Mouse (Mus musculus): ENCODE measurements around the gene Rnf167.

Gene Rnf167

DNA sequence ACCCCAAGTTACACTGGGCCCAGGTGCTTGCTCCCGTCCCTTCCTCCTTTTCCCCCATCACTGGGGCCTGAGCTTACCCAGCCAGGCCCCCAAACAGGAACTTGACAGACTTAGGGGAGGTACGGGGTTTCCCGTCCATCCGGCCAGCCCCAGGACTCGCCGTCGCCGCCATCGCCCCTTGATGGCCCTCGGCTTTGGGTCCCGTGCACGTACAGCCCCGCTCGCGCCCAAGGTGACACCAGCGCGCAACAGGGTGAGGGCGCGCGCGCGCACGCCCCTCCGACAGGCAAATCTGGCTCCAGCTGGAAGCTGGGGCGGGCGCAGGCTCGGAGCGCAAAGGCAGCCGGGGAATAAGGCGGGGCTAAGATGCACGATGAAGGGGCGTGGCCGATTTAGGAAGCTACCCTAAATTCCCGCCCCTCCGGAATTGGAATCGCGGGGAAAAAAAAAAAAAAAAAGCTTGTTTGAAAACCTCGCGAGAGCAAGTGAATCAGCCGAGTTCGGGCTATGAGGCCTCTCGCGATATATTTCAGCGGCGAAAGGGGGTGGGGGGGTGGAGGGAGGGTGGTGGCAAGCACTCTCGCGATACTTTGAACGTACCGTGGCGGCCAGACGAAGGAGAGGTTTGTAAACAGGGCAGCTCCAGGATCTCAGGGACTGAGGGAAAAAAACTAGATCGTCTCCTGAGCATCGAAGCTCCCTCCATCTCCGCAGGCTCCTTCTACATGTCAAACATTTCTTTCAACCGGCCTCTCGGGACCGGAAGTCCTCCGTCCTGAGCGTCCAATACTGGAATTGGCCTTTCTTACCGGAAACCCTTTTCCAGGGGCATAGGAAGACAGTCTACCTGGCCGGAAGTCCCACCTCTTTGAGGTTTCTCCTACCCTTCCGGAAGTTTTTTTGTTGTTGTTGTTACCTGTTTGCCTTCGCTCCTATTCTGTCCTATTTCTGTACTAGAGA, at the start of gene Rnf167, which contains the start of gene Slc25a11:
TSS of gene Rnf167 (plus strand) at position 545 of the 960 bp plus-strand sequence.
TSS of gene Slc25a11 (minus strand) at position 789 of the 960 bp plus-strand sequence.
- DNase-seq (ENCODE audit: low spot score in 2 of 2) = peak; percentile 95 to 97

DNA sequence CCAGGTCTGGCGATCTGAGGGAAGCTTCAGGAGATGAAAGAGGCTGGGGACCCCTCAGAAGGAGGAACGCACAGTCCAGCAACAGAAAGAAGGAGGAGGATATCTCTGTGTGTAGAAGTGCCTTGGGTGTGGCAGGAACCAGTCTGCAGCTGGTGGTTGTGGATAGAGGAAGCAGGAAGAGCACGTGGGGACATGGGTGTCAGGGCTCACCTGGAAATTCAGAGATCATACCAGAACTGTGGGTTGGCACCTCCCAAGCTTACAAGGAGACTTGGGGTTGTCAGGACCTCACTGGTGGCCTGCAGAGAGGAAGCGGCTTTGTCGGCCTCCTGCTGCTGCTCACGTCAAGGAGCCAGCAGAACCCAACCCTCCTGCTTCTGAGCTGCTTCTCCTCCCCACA, 49.7 kb upstream of the Rnf167 start:
- DNase-seq (ENCODE audit: low spot score in 2 of 2) = no peak

DNA sequence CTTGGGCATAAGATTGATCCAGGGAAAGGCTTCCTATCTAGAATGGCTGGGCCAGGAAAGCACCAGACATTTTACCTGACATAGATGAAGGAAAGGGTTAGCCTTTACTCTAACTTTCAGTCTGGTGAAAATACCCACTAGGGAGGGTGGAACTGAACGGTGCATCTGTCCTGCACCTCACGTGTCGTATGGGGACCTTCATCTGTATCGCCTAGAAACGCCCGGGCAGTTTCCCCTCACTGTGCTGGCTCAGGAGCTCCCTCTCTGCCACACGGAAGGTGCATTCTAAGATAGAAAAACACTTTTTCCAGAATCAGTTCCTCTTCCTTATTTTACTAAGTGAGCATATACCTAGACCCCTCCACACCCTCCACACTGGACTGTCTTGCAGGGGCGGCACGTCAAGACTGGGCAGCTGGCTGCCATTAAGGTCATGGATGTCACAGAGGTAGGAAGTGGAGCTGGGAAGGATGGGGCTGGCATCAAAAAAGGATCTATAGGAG, 48.5 kb upstream of the Rnf167 start:
- DNase-seq (ENCODE audit: low spot score in 2 of 2) = no peak

DNA sequence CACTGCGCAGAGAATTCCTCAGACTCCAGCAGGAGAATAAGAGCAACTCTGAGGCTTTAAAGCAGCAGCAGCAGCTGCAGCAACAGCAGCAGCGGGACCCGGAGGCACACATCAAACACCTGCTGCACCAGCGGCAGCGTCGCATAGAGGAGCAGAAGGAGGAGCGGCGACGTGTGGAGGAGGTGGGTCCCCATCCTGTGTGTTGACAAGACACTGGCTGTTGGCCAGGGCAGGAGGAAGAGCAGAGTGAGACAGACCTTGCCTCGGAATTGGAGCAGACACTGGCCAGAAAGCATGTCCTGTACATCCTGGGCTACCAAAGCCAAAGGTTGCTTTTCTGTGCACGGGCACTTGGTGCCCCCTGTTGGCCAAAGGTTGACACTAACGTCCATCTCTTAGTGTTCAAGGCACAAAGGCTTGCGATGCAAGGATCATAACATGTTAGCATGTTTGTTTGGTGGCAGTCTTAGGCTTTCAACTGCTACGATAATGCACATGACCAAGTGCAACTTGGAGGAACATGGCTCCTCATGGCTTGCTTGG, 41.9 kb upstream of the Rnf167 start:
- DNase-seq (ENCODE audit: low spot score in 2 of 2) = peak; percentile 51 to 65

DNA sequence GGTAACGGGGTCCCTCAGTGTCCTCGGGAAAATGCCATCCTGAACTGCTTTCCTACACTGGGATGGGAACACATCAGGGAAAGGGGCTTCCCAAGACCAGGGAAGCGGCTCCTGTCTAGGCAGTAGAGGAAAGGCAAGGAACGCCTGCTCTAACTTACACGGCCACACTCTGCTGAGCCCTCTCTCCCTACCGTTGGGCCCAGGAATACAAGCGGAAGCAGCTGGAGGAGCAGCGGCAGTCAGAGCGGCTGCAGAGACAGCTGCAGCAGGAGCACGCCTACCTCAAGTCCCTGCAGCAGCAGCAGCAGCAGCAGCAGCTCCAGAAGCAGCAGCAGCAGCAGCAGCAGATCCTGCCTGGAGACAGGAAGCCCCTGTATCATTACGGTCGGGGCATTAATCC, 40.3 kb upstream of the Rnf167 start:
- DNase-seq (ENCODE audit: low spot score in 2 of 2) = no peak

DNA sequence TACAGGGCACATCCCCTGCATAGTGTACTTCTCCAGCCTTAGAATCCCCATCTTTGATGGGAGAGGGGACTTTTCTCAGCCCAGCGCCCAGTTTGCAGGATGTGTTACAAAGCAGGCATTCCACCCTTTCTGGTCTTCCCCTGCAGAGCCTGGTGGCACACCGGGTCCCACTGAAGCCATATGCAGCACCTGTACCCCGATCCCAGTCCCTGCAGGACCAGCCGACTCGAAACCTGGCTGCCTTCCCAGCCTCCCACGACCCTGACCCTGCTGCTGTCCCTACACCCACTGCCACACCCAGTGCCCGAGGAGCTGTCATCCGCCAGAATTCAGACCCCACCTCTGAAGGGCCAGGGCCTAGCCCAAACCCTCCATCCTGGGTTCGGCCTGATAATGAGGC, 39.4 kb upstream of the Rnf167 start:
- DNase-seq (ENCODE audit: low spot score in 2 of 2) = no peak

DNA sequence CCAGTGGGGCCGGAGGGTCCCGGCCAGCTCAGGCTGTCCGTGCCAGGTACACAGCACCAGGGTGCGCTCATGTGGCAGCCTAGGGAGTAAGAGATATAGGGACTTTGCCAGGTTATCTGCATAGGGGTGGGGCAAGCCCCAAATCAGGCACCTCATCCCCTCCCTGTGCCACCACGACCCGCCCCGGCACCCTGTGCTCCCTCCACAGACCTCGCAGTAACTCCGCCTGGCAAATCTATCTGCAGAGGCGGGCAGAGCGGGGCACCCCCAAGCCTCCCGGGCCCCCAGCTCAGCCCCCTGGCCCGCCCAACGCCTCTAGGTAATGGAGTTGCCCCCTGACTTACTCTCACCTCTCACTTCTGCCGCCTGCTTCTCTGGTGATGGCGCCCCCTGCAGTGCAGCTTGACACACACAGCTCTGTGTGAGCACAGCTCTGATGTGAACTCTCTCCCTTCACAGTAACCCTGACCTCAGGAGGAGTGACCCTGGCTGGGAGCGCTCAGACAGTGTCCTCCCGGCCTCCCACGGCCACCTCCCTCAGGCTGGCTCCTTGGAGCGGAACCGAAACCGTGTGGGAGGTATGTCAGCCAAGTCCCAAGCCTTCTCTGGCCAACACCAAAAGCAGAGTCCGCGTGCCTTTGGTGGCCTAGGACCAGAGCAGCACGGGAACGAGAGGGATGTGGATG, 38.5 kb upstream of the Rnf167 start:
- DNase-seq (ENCODE audit: low spot score in 2 of 2) = no peak

DNA sequence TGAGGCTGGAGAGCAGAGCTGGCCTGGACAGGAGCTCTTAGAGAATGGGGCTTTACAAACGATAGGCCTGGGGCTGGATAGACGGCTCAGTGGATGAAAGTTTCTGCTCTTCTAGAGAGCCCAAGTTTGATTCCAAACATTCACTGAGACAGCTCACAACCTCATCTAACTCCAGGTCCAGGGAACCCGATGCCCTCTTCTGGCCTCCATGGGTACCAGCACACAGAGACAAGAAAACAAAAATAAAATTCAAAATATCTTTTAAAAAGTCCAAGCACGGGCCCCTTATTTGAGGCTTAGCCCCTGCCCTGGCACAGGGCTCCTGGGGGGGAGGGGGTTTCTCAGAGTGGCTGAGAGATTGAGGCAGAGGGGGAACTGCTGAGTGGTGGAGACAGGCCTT, 36.3 kb upstream of the Rnf167 start:
- no peak for DNase-seq (ENCODE audit: low spot score in 2 of 2)

DNA sequence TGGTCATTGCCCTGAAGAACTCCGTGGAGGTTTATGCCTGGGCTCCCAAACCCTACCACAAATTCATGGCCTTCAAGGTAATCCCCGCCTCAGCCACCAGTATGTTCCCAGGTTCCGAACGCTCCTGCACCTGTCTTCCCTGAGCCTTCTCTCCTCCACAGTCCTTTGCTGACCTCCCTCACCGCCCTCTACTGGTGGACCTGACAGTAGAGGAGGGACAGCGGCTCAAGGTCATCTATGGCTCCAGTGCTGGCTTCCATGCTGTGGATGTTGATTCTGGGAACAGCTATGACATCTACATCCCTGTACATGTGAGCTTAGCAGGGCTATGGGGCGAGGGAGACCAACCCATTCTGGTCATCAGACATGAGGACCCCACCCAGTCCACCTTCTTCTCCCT, 34.5 kb upstream of the Rnf167 start:
- DNase-seq (ENCODE audit: low spot score in 2 of 2) = no peak

GRCm38 (mm10) chr11:70615074-70615473, 32.0 kb upstream of the Rnf167 start:
- no peak for DNase-seq (ENCODE audit: low spot score in 2 of 2)

GRCm38 (mm10) chr11:70615516-70616093, 31.4 kb upstream of the Rnf167 start, which contains the start of gene 4930544D05Rik:
4930544D05Rik (plus strand) TSS chr11:70615848.
- no peak for DNase-seq (ENCODE audit: low spot score in 2 of 2)

DNA sequence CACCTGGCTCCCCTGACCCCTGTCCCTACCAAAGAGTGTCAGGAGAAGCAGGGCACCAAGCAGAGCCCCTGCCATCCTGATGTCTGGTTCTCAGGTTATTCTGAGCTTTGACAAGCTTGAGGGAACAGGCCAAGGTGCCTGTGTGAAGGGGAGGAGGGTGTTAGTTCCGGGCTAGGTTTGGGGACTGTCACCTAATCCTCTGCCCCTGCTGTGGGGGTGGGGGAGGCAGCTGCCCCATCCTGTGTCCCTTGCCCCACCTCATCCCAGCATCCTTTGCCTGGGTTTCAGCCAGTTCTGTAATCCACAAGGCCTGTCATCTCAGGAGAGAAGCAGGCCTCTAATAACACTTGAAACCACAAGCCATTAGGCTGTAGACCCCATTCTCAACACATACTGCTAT, 27.9 kb upstream of the Rnf167 start, which contains the start of gene Chrne:
TSS of gene Chrne (minus strand) at position 116 of the 400 bp plus-strand sequence.
- no peak for DNase-seq (ENCODE audit: low spot score in 2 of 2)

DNA sequence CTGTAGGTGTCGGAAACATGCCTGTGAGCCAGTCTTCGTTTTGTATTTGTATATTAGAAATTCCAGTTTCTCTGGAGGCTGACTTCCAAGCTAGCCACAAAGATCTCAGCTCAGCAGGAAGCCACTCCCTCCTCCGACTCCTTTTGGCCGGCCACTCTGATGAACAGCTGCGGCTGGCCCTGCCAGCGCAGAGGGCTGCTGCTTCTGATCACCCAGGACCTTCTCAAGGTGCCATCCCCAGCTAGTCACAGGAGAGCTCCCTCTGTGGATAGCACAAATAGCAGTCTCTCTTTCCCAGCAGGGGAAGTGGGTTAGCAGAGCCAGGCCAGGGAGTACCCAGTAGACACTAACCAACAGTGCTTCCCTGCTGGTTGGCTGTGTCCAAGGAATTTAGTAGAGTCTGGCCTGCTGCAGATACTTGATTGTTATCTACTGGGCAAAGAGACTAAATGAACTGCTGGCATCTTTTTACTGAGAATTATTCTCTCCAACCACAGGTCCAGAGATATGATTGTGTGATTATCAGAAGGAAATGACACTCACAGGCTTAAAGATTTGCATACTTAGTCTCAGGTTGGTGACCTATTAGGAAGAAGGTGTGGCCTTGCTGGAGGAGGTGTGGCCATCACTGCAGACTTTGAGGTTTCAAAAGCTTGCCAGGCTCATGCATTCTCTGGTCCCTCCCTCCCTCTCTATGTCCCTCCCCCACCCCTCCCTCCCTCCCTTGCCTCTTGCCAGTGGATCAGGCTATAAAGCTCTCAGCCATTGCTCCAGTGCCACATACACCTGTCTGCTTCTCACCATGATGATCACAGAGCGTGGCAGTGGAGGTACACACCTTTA, 24.8 kb upstream of the Rnf167 start:
- no peak for DNase-seq (ENCODE audit: low spot score in 2 of 2)

DNA sequence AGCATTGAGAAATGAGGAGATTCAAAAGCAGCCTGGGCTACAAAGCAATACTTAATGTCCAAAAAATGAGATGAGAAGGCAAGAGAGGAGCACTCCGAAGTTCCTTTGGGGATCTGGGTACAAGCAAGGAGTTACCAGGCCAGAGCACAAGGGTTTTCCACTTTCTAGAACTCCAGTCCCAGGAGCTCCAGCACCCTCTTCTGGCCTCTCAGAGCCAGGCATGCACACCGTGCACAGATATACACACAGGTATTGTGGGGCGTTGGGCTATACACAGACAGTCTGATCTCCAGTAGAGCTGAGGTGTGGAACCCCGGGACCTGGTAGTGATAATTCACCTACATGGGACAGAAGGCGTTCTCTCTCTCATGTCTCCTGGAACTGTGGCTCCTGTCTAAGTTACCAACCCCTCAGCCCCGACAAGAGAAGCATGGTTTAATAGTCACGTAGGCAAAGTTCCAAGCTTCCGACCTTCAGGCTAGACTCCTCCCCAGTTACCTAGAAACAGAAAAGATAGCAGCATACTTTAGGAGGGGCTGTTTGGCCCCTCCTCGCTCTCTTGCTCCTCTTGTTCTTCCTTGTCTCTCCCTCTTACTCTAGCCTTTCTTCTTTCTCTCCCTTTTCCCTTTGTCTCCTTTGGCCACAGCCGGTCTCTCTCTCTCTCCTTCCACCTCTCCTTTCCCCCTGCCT, 23.8 kb upstream of the Rnf167 start:
- DNase-seq (ENCODE audit: low spot score in 2 of 2) = no peak

GRCm38 (mm10) chr11:70625473-70625872, 21.6 kb upstream of the Rnf167 start:
- DNase-seq (ENCODE audit: low spot score in 2 of 2) = no peak

DNA sequence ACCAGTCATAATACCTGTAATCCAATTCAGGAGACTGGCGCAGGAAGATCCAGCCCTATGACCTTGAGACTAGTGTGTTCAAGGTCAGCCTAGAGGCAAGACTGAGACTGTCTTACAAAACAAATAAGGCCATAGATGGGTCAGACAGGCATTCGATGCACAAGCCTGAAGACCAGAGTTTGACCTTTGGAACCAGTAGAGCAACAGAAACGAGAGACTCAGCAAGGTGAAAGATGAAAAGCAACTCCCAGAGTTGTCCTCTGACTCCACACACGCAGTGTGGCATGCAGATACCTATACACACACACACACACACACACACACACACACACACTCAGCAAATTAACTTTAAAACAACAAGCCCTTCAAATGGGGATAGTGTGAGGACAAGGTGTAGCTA, 20.2 kb upstream of the Rnf167 start:
- DNase-seq (ENCODE audit: low spot score in 2 of 2) = no peak

GRCm38 (mm10) chr11:70628431-70628830, 18.6 kb upstream of the Rnf167 start:
- DNase-seq (ENCODE audit: low spot score in 2 of 2) = no peak

GRCm38 (mm10) chr11:70629557-70629956, 17.5 kb upstream of the Rnf167 start:
- DNase-seq (ENCODE audit: low spot score in 2 of 2) = no peak

- no peak for DNase-seq (ENCODE audit: low spot score in 2 of 2)
These were observed 16.9 kb upstream of the Rnf167 start for GRCm38 (mm10) chr11:70630129-70630528.

- DNase-seq (ENCODE audit: low spot score in 2 of 2) = no peak
These were observed 11.4 kb upstream of the Rnf167 start for GRCm38 (mm10) chr11:70635601-70636000.
